Mouse (Mus musculus) ES-Bruce4 (cell line): ENCODE data around the gene Ddx39. TPM values are rescaled to one million over a fixed set of nuclear protein-coding genes. Genes with fewer than 3 reads are reported as not detected.

Source experiments
- H3K27ac ChIP-seq: 2 replicates; pipeline ENCODE4 v1.5.1; 2012; ENCODE audit warnings: low read length, inconsistent platforms; ENCODE audit not compliant: insufficient read depth
- H3K27me3 ChIP-seq: 2 replicates; pipeline ENCODE4 v1.6.1; 2012; ENCODE audit warnings: mild to moderate bottlenecking, low read length, inconsistent platforms; ENCODE audit not compliant: control insufficient read depth, poor library complexity, insufficient read depth, severe bottlenecking
- H3K36me3 ChIP-seq: 2 replicates; pipeline ENCODE4 v1.6.1; 2012; ENCODE audit warnings: inconsistent platforms, mild to moderate bottlenecking, low read length, moderate library complexity; ENCODE audit not compliant: control insufficient read depth, poor library complexity, insufficient read depth, severe bottlenecking
- H3K4me1 ChIP-seq: one replicate; pipeline ENCODE4 v1.8.1; 2011; ENCODE audit warnings: low read length; ENCODE audit not compliant: control insufficient read depth, insufficient read depth
- H3K4me3 ChIP-seq: 2 replicates; pipeline ENCODE4 v1.5.1; 2011; ENCODE audit warnings: low read depth, mild to moderate bottlenecking, low read length
- H3K9ac ChIP-seq: 2 replicates; pipeline ENCODE4 v1.6.1; 2012; ENCODE audit warnings: low read depth, mild to moderate bottlenecking, inconsistent platforms; ENCODE audit not compliant: poor library complexity, severe bottlenecking
- H3K9me3 ChIP-seq: replicated peaks from 2 replicates; pipeline ENCODE4 v1.6.1; 2012; ENCODE audit warnings: mild to moderate bottlenecking, low read length, inconsistent platforms; ENCODE audit not compliant: control insufficient read depth, poor library complexity, insufficient read depth, severe bottlenecking
- CTCF ChIP-seq: IDR thresholded peaks from one replicate; pipeline ENCODE4 v1.8.1; 2011; ENCODE audit warnings: low read depth, low read length
- EP300 ChIP-seq: IDR thresholded peaks from 2 replicates; pipeline ENCODE4 v1.6.1; 2011; ENCODE audit warnings: low read depth, low read length; ENCODE audit not compliant: insufficient read depth
- POLR2A ChIP-seq: IDR thresholded peaks from one replicate; pipeline ENCODE4 v1.8.1; 2011; ENCODE audit warnings: low read length; ENCODE audit not compliant: insufficient read depth
- polyA plus RNA-seq: library from polyadenylated mRNA; stranded (reverse); fragments of >200 nt; gene quantifications from 2 replicates; pipeline ENCODE4 v1.2.4, GENCODE M21; 2011; ENCODE audit warnings: low read depth; ENCODE audit not compliant: missing spikeins, insufficient read depth, insufficient read length

The Ddx39 gene
- polyA plus RNA-seq, 1 experiment, result 117 TPM

DNA sequence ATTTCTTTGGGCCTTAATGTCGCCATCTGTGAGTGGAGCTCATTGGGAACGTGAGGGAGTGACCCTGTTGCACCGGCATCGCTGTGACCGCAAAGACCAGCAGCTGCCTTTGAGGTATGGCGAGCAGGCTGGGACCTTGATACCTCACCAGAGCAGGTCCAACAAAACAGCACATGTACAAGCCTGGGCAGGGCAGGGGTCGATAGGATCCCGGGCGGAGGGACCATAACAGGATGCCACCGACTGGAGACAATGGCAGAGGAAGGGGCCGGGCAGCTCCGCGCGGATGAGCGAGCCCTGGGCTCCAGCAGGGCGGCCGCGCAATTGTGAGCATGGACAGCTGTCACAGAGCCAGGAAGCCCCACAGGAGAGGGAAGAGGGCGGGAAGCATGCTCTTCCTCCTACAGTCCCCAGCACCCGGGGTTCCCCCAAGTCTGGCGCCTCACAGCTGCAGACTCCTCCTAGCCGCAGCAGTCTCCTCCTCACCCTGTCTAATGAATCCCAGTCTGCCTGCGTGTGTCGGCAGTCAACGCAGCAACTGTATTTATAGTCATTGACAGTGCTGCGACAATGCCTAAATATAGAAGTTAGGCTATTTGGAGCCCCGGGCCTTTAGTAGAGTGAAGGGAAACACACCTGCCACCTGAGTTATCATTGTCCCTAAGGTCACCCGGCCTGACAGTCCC, 32.8 kb downstream of the Ddx39 start:
- no peaks in the 10 kb centered on the region for H3K36me3 ChIP-seq
- H3K9ac ChIP-seq, result peak overlapping the region; percentile 44
- H3K27ac ChIP-seq, result no peak overlapping the region
- H3K9me3 ChIP-seq, result no peaks in the 10 kb centered on the region
- peak overlapping the region; percentile 38 for H3K4me3 ChIP-seq
- H3K4me1 ChIP-seq, result peaks cover 4% of the 10 kb centered on the region
- no peaks in the 10 kb centered on the region for H3K27me3 ChIP-seq
- TF ChIP-seq CTCF (no peak), EP300 (no peak), POLR2A (no peak)

DNA sequence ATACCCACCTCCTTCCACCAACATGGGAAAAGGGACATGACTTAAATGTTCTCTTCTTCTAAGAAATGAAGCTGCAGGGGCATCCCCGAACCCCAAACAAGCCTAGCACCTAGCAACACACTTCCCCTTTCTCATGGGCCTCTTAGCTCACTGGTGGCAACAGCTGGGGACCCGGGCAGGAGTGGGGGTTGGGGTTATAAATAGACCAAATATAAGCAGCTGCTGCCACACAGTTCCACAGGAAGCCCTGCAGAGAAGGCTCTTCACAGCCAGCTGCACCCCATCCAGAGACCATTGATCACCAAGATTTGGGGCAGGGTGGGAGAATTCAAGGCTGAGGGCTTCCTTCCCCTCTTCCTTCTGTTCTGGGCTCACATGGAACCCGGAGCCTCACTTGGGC, 33.7 kb downstream of the Ddx39 start:
- Histone ChIP-seq H3K27me3 (no peaks in the 10 kb centered on the region), H3K9ac (no peak overlapping the region), H3K36me3 (no peaks in the 10 kb centered on the region), H3K4me1 (peaks cover 4% of the 10 kb centered on the region), H3K9me3 (no peaks in the 10 kb centered on the region), H3K27ac (no peak overlapping the region), H3K4me3 (no peak overlapping the region)
- TF ChIP-seq POLR2A (no peak), CTCF (no peak), EP300 (no peak)

DNA sequence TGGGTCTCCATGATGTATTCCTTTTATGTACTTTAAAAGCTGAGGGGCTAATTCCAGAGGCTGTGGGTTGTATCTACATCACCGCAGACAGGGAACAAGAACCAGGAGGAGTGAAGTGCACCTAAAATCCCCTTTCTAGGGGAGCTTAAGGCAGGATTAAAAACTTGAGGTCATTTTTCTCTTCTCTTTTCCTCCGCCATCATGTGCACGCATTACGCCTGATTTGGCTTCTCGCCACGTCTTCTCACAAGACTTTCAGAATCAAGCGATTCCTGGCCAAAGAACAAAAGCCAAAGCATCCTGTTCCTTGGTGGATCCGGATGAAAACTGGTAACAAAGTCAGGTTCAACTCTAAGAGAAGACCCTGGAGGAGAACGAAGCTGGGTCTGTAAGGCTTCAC, 34.3 kb downstream of the Ddx39 start:
- Histone ChIP-seq H3K9ac (no peak overlapping the region), H3K4me3 (no peak overlapping the region), H3K27me3 (no peaks in the 10 kb centered on the region), H3K4me1 (peaks cover 4% of the 10 kb centered on the region), H3K9me3 (no peaks in the 10 kb centered on the region), H3K27ac (no peak overlapping the region), H3K36me3 (no peaks in the 10 kb centered on the region)
- TF ChIP-seq POLR2A, result no peak
- TF ChIP-seq EP300, result no peak
- no peak for TF ChIP-seq CTCF

DNA sequence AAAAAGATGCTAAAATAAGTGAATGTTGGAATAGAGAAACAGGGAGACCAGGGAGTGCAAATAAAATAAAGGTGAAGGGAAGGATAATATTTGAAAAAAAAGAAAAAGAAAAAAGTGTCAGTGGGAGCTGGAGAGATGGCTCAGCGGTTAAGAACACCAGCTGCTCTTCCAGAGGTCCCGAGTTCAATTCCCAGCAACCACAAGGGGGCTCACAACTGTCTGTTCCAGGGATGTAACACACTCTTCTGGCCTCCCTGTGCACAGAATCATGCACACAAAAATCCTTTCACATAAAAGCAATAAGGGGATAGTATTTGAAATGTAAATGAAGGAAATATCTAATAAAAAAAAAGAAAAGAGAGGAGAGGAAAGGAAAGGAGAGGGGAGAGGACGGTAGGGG, 39.2 kb downstream of the Ddx39 start:
- H3K9ac ChIP-seq, result no peak overlapping the region
- H3K9me3 ChIP-seq, result peaks cover 23% of the 10 kb centered on the region
- TF ChIP-seq CTCF (peak; percentile 16), POLR2A (no peak), EP300 (no peak)
- peaks cover 4% of the 10 kb centered on the region for H3K4me1 ChIP-seq
- H3K36me3 ChIP-seq, result no peaks in the 10 kb centered on the region
- no peak overlapping the region for H3K4me3 ChIP-seq
- no peak overlapping the region for H3K27ac ChIP-seq
- H3K27me3 ChIP-seq, result no peaks in the 10 kb centered on the region

DNA sequence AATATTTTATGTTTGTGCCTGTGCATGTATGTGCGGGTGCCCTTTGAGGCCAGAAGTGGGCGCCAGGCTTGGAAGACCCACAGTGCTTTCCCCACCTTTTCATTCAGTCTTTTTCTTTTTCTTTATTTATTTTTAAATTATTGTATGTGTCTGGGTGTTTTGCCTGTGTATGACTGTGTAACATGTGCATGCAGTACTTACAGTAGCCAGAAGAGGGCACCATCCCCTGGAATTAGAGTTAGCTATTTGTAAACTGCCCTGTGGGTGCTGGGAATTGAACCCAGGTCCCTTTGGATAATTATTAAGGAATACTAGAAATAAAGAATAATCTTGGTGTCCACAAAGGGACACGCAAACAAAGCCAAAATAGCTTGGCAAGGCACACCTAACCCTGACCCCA, 41.3 kb downstream of the Ddx39 start:
- no peak overlapping the region for H3K9ac ChIP-seq
- H3K9me3 ChIP-seq, result peaks cover 23% of the 10 kb centered on the region
- 0 out of 2 replicates have a peak overlapping the region, but pooled peaks have one; percentile 48 for H3K27ac ChIP-seq
- H3K4me3 ChIP-seq, result no peak overlapping the region
- no peaks in the 10 kb centered on the region for H3K36me3 ChIP-seq
- no peak for TF ChIP-seq EP300
- no peak for TF ChIP-seq CTCF
- no peak for TF ChIP-seq POLR2A
- H3K4me1 ChIP-seq, result peaks cover 2% of the 10 kb centered on the region
- no peaks in the 10 kb centered on the region for H3K27me3 ChIP-seq

DNA sequence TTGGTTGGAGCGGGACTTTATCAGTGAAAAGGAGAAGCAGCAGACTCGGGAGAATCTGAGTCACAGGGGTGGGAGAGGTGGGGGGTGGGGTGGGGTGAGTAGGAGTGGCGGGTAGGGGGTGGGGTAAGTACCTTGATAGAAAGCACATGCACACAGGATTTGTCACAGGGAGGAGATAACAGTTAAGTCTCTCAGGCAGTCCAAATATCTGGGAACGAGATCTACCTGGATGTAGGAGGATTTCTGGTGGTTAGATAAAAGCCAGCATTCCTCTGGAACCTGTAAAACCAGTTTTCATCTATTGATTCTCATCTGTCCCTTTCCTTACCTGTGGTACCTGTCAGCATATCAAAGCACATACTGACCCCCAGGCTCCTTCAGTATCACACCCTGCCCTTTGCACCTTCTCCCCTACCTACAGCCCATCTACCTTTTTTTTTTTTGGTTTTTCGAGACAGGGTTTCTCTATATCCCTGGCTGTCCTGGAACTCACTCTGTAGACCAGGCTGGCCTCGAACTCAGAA, 42.2 kb downstream of the Ddx39 start:
- no peaks in the 10 kb centered on the region for H3K36me3 ChIP-seq
- peaks cover 23% of the 10 kb centered on the region for H3K9me3 ChIP-seq
- no peaks in the 10 kb centered on the region for H3K27me3 ChIP-seq
- no peak overlapping the region for H3K9ac ChIP-seq
- H3K4me3 ChIP-seq, result no peak overlapping the region
- TF ChIP-seq EP300, result no peak
- H3K27ac ChIP-seq, result 0 out of 2 replicates have a peak overlapping the region, but pooled peaks have one; percentile 54
- no peaks in the 10 kb centered on the region for H3K4me1 ChIP-seq
